Mouse (Mus musculus) spleen, adult 12 weeks (tissue): Measurements from ENCODE around the gene Clasp2.
"Not testable (repeated sequence)": the region's sequence is repeated elsewhere in the genome, so short reads cannot be mapped to it uniquely, and the experiment has no call there.

Experiments
- DNase-seq: peaks from one replicate; pipeline ENCODE4 v3.0.0; 2022; ENCODE audit warnings: low spot score

Clasp2 gene

DNA sequence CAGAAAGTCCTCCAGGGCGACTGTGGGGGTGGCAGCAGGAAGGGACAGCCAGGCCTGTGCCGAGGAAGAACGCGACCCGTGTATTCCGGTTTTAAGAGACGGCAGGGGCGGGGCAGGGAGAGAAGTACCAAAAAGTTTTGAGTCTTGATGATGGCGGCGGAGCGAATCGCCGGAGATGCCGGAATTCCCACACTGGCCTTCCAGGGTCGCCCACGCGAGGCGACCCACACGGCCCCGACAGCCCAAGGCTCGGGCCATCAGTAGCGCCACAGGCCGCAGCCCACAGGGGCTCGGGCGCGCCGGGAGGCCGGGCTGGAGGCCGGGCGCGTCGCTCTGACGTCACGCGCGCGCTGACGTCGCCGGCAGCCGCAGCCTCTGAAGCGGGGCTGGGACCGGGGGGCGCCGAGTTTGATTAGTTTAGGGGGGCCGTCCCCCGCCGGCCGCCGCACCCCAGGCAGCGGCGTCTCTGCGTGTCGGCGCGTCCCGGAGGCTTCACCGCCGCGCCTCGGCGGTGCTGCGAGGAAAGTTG lies at the start of gene Clasp2:
Gene Clasp2, plus strand, starts transcription at position 366 of the 529 bp plus-strand sequence.
- DNase-seq, result peak; percentile 76

DNA sequence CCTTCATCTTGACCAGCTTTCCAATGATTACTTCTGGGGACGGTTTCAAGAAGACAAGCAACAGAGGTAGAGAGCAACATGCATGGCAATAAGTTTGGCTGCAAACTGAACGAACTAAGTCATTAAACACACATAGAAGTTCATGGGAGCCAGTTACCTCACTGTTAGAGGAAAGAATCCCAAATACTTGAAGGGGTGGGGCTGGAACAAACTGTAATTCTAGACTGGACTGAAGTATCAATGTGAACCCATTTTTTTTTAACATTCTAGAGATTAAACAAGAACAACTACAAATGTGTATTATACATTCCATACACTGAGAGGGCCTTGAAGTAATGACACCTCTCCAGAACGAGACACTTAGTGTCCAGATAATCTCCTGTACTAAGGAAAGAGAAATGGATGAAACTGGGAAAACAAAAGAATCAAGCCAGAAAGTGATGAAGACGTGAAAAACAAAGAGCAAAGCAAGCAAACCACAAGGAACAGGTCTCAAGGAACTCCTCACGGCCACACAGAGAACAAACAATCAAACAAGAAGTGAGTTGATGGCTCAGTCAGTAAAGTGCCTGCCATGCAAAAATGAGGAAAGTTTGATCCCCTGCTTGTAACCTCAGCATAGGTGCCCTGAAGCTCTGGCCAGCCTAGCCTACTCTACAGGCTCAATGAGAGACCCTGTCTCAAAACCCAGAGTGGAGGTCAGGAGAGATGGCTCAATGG lies 39.7 kb upstream of the Clasp2 start:
- no peak for DNase-seq

DNA sequence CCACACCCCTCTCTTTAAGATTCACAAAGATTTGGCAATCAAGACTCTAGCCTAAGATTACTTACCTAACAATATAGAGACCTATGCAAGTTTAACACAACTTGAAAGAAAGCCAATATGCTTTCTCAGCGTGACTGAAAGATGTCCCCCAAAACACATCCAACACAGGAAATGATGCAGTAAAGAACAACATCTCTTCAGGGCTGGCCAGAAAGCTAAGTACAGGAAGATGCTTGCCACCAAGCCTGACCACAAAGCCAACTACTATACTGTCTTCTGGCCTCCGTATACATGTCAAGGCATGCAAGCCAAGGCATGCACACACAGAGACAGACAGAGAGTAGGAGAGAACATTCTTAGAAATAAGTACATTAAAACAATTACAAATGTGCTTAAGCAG lies 35.2 kb upstream of the Clasp2 start:
- DNase-seq, result no peak

DNA sequence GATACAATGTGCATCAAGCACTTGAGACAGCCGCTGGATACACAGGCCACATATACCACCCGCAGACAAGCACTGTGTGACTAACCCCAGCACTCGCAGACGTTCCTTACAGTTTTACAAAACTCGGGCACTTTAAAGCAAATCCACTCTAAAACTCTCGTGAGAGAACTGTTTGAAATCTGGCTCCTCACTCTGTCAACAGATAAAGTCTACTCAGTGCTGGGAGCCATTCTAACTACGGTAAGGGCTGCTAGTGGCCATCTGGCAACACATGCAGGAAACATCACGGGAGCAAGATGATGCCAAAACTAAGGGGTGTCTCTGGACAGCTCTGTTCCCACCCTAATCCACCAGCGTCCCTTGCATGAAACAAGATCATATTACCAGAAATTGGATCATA lies 34.4 kb upstream of the Clasp2 start:
- DNase-seq, result no peak

DNA sequence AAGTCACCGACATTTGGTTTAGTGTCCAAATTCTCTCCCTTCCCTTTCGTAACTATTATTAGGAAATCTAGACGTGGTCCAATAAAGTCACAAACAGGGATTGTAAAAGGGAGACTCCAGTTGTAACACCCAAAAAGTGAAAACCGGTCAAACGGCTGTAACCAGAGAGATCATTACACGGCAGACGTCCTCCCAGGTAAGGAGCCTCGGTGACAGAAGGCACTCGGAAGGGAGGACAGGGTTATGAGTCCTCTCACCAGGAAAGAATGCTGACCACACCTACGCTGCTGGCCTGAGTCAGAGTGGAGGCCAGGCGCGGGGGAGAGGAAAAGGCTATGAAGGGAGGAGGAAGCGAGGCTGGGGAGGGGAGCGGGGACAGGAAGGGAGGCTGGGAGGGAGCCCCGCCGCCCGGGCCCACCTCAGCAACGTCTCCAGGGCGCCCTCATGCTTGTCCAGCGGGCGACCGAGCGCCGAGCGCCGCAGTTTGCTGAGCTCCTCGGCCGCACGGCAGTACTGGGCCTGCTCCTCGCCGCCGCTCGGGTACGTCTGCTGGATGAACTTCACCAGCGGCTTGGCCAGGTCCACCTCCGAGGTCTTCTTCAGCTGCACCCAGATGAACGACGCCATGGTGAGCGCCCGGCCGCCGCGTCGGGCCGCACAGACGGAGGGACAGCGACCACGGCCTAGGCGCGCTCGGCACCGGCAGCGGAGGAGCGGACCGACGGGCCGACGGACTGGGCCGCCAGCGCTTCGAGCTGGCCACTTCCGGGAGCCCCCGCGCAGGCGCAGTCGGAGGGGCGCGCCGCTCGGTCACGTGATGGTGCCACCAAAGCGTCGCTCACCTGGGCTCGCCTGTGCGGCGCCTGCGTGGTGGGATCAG lies 33.6 kb upstream of the Clasp2 start, which contains the start of gene Pdcd6ip:
Gene Pdcd6ip, minus strand, starts transcription at position 779 of the 880 bp plus-strand sequence.
- peak; percentile 88 for DNase-seq

DNA sequence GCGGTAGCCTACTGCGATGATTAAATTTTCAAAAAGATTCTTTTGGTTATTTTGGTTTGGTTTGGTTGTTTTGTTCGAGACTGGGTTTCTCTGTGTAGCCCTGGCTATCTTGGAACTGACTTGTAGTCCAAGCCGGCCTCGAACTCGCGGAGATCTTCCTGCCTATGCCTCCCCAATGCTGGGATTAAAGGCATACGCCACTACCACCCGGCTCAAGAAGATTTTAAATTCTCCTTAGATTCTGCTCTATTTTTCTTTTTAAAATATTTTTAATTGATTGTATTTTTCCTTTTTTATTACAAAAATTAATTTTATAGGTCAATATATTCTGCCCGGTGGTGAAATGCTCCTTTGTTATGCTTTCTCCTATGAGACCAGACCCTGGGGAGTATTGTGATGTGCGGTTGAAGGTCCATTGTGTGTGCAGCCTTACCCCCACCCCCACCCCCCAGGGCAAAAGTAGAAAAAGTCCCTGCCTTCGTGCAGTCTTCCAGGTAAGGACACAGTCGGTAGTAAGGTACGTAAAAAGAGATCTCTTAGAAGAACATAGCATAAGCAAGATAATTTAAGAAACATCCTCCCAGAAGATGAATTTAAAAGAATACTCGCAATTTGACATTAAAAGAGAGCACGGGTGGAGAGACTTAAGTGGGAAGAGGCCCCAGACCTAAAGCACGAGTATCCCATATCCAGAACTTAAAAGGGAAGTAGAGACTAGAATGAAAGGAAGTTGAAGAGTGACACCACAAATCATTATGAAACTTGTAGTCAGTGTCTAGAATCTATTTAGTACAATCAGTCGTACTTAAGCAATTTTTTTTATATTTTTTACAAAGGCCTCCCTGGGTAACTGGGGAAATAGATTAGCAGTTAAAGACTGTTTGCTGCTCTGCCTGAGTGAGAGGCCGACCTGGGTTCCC lies 32.7 kb upstream of the Clasp2 start:
- no peak for DNase-seq

DNA sequence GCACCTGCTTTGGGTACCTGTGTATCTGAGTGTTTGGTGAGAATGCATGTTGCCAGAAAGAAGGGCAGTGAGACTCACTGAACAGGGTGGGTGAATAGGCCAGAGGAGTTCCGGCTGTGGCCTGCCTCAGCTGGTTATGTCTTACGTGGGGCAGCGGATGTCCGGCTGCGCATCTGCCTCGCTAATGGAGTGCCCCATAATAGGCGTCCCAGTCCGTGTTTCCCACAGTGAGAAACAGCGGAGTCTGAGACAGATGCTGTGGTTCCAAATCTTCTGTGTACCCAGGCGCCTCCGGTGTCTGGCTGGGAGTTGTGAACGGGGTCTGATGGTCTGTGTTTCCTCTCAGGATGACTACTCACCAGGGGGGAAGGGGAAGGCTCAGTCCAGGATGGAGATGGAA lies 30.4 kb upstream of the Clasp2 start:
- no peak for DNase-seq

DNA sequence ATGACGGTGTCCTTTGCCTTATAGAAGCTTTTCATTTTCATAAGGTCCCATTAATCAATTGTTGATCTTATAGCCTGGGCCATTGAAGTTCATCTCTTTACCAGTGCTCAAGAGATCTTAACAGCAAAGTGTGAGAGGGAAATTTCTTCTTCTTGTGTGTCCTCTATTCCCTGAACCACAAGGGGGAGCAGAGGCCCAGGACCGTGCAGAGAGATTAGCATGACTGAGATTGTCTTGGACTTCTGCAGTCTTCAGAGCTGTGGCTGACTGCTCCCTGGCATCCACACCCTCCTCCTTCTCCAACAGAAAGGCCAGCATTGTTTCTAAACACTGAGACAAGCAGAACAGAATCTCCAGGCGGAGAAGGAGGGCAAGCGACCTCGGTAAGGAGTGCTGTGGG lies 22.2 kb upstream of the Clasp2 start:
- no peak for DNase-seq

DNA sequence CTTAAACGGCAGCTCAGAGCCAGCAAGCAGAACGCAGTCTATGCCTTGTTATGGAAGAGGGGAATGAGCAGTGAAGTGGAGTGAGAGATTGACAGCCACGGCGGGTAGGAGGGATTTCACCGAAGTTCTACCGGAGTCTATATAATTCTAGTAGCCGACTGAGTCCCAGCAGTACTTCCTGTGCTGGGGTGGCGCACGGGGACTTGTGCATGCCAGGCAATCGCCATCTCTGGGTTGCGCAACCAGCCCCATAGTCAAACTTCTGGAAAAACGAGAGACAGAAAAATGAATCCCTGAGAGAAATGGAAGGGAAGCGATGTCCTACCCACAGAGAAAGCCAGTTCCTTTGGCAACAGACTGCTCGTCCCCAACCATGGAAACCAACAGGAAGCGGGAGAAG lies 16.6 kb upstream of the Clasp2 start:
- DNase-seq, result no peak

DNA sequence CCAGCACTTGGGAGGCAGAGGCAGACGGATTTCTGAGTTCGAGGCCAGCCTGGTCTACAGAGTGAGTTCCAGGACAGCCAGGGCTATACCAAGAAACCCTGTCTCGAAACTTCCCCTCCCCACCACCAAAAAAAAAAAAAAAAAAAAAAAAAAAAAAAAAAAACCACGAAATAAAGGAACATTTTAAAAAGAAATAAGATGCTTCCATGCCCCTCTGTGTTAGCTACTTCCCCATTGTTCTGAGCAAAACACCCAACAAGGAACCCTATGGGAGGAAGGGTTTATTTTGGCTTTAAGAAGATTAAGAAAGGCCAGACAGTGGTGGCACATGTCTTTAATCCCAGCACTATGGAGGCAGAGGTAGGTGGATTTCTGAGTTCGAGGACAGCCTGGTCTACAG lies 15.7 kb upstream of the Clasp2 start:
- not testable (repeated sequence) for DNase-seq

DNA sequence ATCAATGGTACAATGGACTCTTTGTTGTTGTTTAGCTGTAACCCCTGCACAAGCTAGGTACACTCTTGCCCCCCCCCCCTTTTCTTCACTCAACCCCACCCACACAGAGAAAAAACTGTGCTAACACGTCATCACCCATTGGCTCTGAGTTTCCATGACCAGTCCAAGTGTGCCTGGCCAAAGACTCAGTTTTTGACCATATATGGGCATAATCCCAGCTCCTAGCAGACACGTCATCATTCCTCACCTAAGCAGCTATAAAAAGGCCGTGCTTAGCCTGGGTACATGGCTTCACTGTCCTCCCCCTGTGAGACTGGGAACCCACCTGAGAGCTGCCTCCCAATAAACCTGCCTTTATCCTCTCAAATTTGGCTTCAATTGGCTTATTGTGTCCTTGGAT lies 15.1 kb upstream of the Clasp2 start:
- no peak for DNase-seq

DNA sequence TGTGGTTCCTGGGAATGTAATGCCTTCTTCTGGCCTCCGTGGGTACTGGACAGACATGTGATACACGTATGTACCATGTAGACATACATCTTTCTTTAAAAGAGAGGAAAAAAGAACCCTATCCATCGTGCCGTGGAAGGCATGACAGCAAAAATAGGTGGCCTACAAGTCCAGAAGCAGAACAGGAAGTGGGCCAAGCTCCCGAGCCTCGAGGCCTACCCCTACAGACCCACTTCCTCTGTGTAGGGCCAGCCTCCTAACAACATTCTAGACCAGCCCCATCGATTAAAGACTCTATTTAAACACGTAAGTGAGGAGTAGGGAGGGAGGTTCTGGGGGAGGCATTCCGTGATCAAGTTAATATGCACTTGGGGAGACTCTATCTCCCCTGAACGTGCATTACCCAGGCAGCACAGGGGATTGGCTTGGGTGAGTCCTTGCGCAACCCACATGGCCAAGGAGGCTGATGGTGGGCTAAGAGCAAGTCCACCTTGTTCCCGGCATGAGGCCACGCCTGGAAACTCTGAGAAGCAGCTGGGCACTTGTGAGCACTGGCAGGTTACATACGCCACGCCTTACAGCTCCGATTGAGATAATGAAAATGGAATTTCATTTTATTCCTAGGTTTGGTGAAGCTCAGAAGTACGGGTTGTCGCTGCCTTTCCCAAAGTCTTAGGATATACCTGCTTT lies 14.1 kb upstream of the Clasp2 start:
- no peak for DNase-seq

DNA sequence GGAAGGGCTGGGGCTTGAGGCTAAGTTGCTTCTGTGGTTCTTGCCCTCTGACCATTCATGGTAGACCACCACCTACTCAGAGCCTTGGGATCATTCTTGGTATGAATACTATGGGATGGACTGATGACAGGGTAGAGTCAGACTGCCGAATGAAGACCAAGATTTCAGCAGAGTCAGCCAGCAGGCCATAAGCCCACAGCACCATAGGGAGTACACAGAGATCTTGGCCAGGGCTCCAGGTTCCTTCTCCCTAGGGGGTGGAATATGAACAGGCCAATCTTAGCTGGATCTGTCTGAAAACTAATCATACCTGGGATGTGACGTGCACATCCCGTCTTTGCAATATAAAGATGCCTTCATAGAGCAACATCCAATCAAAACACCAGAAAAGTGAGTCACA lies 9.7 kb upstream of the Clasp2 start:
- no peak for DNase-seq

DNA sequence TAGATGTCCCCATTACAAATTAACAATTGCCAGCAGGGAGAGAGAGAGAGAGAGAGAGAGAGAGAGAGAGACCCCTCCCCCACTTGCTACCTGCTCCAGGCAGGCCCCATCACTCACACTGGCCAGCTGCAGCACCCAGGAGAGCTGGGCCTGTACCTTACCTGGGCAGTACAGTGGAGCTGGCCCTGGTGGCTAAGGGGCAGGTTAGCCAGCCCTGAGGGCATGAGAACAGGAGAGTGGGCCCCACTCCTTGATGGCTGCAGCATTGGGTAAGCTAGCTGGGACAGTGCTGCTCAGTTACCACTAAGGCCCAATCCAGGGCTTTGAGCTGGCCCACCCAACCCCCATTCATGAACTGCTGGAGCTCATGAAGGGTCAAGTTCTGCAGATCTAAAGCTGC lies 5.4 kb upstream of the Clasp2 start:
- no peak for DNase-seq

DNA sequence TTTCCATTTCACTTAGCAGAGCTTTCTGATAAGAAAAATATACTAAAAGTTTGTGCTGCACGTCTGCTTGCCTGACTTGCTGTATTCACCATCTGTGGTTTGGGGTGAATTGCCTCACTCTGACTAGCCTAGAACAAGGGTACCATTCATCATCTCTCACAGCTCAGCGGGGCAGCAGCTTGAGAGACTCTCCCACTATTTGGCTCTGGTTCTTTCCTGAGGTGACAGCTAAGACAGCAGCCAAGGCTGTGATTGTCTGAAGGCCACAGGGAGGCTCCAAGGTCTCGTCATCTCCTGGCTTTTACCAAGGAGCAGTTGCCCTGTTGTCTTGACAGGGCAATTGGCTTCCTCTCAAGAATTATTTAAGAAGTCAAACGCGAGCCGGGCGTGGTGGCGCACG lies 3.3 kb upstream of the Clasp2 start:
- DNase-seq, result no peak

DNA sequence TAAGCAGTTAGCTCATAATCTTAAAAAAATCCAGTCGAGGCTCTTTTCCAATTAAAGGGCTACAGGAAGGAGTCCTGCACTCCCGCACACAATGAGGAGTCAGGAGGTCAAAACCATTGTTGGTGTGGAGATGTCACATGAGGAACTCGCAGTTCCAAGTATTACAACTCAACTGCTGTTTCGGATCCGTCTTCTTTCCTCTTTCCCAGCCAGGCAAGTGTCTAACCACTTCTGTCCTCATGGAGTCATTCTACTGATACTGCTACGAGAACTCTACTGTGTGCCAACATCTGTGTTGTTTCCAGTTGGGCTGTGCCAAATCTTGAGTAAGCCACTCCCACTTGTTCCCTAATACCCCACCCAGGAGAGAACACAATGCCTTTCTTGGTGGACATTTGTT lies 2.3 kb upstream of the Clasp2 start:
- DNase-seq, result no peak

DNA sequence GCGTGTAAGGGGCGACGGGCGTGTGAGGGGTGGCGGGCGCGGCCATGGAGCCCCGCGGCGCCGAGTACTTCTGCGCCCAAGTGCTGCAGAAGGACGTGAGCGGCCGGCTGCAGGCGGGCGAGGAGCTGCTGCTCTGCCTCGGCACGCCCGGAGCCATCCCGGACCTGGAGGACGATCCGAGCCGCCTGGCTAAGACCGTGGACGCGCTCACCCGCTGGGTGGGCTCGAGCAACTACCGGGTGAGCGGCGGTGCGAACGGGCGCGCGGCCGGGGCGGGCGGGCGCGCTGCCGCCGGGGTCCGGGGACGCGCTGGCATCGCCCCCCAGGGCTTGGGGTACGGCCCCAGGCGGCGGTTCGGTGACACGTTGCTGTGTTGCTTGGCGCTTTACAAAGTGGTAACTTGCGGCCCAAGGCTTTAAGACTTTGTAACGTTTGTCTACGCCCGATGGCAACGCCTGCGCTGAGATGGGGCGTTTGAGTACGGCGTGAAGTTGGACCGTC lies 414 bp downstream of the Clasp2 start:
- peak; percentile 54 for DNase-seq

DNA sequence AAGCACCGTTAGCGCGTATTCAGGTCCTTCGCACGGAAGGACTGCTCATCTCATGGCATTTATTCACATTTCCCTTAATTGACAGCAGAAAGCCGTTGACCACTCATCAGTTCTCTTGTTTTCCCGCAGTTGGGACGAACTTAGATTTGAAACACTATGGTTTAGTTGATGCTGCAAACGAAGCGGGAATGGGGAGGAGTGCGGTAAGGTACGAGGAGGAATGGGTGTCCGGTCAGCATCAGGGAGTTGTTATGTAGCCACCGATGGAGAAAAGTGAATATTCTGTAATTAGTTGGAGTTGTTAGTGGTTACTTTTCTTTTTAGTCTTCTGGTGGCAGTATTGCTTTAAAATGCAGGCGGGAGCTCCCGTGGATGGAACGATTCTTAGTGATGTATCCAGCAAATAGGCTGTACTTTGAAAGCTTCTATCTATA lies 1.1 kb downstream of the Clasp2 start:
- DNase-seq, result peak; percentile 9

DNA sequence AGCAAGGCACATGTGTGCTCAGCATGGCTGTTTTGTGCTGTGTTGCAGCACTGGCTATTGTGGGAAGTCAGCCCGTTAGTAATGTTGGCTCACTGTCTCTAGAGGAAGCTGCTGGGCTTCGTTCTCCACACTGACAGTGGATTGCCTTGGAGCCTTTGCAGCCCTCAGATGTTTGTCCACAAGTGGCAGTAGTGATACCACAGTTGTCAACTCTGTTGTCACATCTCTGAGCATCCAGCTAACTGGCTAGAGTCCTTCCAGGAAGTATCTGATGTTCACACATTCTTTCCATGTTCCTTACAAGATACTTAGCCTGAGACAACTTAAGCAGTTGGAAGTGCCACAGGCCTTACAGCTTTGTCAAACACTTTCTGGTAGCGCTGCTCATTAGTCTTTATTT lies 2.0 kb downstream of the Clasp2 start:
- DNase-seq, result no peak

DNA sequence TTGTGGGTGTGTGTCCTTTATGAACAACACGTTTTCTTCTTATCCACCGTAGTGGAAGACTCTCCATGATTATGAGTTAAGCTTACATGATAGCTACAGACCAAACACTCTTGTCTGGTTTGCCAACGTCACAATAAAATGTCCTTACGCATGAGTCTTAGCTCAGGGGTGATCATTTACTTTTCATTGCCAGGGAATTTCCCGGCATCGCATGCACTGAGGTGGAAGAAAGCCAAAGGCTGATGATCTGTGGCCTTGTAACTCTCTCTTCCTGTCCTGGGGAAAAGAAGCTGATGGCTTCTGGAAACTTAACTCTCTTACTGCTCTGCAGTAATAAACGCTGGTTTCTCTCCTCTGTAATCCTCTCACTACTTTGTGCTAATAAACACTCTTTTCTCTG lies 8.1 kb downstream of the Clasp2 start:
- no peak for DNase-seq
